In the genomic region with DNA sequence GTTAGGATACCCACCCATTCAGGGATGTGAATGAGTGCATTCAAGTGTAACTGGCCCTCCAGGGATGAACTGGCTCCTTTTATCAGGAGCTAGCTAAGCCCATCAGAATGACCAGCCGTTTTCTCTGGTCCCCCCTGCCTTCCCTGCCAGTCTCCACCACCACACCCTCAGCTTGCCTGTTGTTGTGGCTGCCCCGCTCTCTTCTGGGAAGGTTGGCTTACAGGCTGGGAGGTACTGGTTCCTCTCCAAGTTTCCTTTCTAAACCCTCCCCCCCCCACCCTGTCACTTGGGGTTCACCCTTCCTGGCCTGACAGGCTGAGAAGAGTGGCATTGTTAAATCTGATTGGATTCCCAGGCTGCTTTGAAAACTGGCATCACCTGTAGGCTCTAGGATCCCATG, we compare ENCODE assay signal across 26 mouse cellular contexts.
"Had no signal": no experiment of that assay in that cellular context is flagged by ENCODE, and none has a peak within 500 bp of the region (broad histone marks: within the 10 kb centered on the region; RNA-seq: fewer than 3 reads in every experiment).

No protein-coding gene starts in this region.

- H3K9me3 ChIP-seq: heart, embryonic 10.5 days; heart, embryonic 13.5 days; heart, embryonic 15.5 days; hindbrain, embryonic 13.5 days; hindbrain, embryonic 15.5 days; kidney, embryonic 15.5 days; limb, embryonic 13.5 days; limb, embryonic 15.5 days; liver, embryonic 12.5 days had no signal

- H3K4me1 ChIP-seq: hindbrain, embryonic 15.5 days; limb, embryonic 13.5 days had no signal

- H3K27me3 ChIP-seq: heart, embryonic 13.5 days; heart, embryonic 15.5 days; hindbrain, embryonic 13.5 days; hindbrain, embryonic 15.5 days; kidney, embryonic 15.5 days; limb, embryonic 13.5 days; limb, embryonic 15.5 days; liver, embryonic 12.5 days had no signal

- H3K4me2 ChIP-seq: heart, embryonic 13.5 days; heart, embryonic 15.5 days; hindbrain, embryonic 13.5 days; hindbrain, embryonic 15.5 days; kidney, embryonic 15.5 days; limb, embryonic 13.5 days; limb, embryonic 15.5 days; liver, embryonic 12.5 days had no signal

- DNase-seq: gastrocnemius, postnatal 14 days; gastrocnemius, postnatal 36 days; heart, adult 18-20 months; heart, postnatal 14 days; heart, postnatal 36 days; kidney, adult 11 months; kidney, adult 2 months; kidney, adult 9 months; kidney, postnatal 14 days; kidney, postnatal 36 days; layer of hippocampus, adult 9-11 months; layer of hippocampus, postnatal 36 days; left cerebral cortex, postnatal 4 days had no signal

- H3K4me3 ChIP-seq: heart, embryonic 10.5 days; heart, embryonic 13.5 days; heart, embryonic 15.5 days; hindbrain, embryonic 13.5 days; hindbrain, embryonic 15.5 days; kidney, embryonic 15.5 days; limb, embryonic 13.5 days; limb, embryonic 15.5 days; liver, embryonic 12.5 days had no signal

- H3K27ac ChIP-seq: heart, embryonic 13.5 days; heart, embryonic 15.5 days; hindbrain, embryonic 13.5 days; hindbrain, embryonic 15.5 days; hindbrain, postnatal 0 days; kidney, embryonic 15.5 days; kidney, postnatal 0 days; limb, embryonic 13.5 days; limb, embryonic 15.5 days; liver, embryonic 12.5 days; liver, embryonic 14.5 days had no signal

- H3K9ac ChIP-seq: heart, embryonic 13.5 days; heart, embryonic 15.5 days; hindbrain, embryonic 13.5 days; hindbrain, embryonic 15.5 days; kidney, embryonic 15.5 days; limb, embryonic 13.5 days; limb, embryonic 15.5 days; liver, embryonic 12.5 days; liver, embryonic 14.5 days had no signal

- ATAC-seq: hindbrain, postnatal 0 days; intestine, embryonic 16.5 days; liver, embryonic 12.5 days had no signal
